Mouse (Mus musculus) heart, postnatal 10 days (tissue): Measurements from ENCODE around the gene Cd163. TPM values are rescaled to one million over a fixed set of nuclear protein-coding genes. Genes with fewer than 3 reads are reported as not detected.
"Not testable (repeated sequence)": the region's sequence is repeated elsewhere in the genome, so short reads cannot be mapped to it uniquely, and the experiment has no call there.

Source experiments
- DNase-seq, 2 experiments: peaks; one replicate each; pipeline ENCODE4 v3.0.0; 2021
- intact Hi-C: fragments of 180-260 bp; cut with DNase I; formaldehyde crosslinking; loops from one replicate; pipeline ENCODE4 v1.15.1; 2025
- total RNA-seq, 2 experiments: library from RNA; stranded (reverse); gene quantifications; 2 replicates each; pipeline ENCODE4 v1.2.3; 2021

The Cd163 gene
- total RNA-seq: 1 to 10 TPM; 4.7 to 9.7 TPM

DNA sequence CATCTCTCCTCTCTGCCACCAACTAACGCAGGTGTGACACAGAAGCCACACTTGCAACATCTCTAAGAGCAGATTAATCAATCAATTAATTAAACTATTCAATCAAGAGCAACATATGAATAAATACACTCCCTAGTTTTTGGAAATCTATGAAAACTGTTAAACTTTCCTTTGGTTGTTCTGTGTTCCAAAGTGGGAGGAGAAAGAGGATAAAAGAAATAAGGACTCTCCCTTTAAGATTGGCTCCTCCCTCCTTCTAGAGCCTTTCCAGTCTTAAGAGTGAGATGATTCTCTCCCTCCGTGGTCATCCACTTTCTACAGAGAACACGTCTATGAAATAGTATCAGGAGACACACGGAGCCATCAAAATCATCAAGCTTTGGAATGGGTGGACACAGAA, at the start of gene Cd163:
Gene Cd163 (plus strand): TSS at position 301 of the 400 bp plus-strand sequence.
- intact Hi-C loops: no loop called here
- no peak for DNase-seq

DNA sequence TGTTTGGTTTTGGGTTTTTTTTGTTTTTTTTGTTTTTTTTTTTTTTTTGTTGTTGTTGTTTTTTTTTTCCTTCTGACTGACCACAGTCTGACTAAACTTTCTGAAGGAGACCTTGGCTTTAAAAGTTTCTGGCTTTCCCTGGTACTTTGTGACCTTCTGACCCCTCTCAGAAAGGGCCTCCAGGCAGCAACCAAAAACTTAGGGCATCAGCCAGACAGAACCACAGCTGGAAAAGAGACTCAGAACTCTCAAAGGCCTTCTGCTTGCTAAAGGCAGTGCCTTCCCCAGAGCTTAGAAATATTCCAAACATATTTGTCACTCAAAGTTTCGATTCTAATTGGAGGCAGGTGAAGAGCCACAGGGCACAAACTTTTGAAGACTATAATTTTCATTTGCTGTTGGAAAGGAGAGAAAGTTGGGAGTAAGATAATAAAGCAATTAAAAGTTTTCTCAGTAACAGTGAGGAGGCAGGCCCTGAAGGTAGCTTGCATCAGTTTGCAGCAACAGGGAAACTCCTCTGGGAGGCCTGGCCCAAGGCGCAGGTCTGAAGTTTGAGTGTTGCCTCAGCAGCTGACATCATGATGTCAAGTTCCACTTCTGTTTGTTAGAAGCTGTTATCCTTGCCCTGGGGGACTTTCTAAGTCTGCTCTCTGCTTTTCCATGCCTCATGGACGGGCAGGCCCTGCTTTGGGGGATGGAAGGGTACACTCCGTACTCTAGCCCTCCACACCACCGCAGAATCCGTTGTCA, 48.6 kb upstream of the Cd163 start:
- intact Hi-C loops: no loop called here
- DNase-seq: no peak

DNA sequence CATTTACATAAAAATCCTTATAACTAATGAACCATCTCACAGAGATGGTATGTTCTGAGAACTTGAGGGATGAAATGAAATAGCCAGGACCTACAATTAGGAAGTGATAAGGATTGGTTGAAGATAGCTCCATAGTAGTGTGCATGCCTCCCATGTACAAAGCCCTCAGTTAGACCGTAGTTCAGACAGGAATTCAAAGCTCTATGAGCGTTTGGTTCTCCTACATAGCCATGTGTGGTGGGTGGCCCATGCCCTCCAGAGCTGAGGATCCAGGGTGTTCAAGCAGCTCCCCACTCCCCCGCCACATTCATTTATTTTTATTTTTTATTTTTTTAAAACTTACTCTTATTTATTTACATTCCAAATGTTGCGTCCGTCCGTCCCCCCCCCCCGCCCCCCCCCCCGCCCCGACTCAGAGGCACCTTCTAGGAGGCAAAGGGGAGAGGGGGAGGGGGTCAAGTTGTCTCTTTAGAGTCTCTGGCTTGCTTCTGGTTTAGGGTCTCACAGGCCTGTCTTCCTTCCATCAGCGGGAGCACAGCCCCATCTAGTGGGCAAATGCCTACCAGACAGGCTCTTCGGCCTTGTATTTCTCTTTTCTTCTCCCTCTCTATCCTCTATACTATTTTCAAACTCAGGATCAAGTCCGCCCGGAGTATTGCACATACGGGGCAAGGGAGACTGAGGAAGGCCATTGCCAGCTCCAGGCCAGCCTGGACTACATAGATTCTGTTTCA, 44.1 kb upstream of the Cd163 start:
- intact Hi-C loops: loop anchor here (1.0 to 10.0 kb wide), 2 partner anchors 284 to 330 kb away; partner anchors contain the start of gene C1s1
- peak; percentile 65 to 78 for DNase-seq

DNA sequence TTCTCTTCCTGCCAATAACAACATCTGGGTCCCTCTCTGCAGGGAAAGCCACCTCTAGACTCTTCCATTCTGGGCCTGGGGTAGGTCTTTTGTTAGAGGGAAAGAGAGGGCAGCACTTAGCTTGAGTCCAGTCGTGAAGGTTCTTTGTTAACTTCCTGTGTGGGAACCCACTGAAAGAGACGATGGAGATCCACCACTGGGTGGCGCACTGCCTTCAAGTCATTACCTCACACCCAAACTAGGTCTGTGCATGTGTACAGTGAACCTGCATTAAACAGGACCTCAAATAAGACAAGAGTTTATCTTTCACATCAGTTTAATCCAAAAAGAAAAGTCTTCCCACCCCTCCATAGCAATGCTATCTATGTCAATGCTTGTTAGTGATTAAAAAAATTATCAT, 41.8 kb upstream of the Cd163 start:
- peak; percentile 61 to 78 for DNase-seq

DNA sequence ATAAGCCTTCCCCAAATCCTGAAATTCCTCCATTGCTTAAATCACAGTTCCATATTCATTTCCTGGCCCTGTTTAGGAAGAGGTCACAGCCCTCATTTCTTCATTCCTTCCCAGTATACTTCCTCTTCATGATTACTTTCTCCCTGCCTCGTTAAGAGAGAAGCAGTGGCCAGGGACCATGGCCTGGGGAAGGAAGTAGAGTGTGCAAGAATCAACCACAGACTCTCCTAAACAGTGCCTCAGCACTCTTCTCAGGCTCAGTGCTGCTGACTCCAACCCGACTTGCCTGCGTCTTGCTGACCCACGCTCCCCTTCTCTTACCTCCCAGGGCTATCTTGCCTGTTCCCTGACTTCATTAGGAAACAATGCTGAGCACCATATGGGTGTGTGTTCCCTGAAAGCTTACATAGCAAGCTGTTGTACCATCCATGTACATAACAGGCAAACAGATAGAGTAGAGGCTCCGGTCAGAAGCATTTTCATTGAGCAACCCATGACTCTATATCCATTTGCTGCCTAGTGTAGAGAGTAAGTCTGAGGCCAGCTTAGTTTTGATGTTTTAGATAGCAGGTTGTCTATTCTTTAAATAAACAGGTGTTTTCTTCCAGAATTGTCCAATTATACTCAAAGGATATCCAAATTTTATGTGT, 31.1 kb upstream of the Cd163 start:
- peak; percentile 6 to 21 for DNase-seq
- intact Hi-C loops: no loop called here

More for the DNA sequence above, 41.8 kb upstream of the Cd163 start:
- intact Hi-C loops: loop anchor here (1.0 to 10.0 kb wide), 2 partner anchors 117 to 282 kb away; partner anchors contain the start of gene C1s1

DNA sequence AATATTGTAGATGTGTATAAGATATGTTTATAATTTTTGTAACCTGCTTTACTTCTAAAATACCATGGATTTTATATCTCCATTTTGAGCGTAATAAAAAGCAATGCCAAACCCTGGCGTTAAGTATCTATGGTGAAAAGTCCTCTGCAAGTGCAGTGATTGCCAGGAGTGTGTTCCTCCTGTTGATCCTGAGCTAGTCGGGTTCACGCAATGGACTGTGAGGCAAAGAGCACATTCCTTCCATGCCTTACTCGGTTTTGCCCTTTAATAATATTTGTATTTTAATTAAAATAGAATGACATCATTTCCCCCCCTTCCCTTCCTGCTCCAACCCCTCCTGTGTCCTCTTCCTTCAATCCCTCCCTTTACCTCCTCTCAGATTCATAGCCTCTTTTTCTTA, 26.8 kb upstream of the Cd163 start:
- intact Hi-C loops: no loop called here
- DNase-seq: no peak

DNA sequence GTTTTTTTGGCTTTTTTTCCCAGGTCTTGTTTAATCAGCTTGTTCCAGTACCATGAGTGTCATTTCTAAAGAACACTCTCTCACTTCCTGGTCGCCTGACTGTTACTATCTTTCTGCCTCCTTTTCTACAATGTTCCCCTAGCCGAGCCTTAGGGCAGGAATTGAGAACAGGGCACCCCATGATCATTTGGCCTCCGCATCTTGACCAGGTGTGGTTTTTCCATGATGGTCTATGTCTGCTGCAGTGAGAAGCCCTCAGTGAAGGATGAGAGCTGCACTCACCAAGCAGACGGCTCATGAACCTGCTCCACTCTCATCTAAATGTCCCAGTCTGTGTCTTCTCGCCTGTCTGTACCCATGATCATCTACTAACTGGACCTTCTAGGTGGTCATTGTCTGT, 26.2 kb upstream of the Cd163 start:
- no peak for DNase-seq
- intact Hi-C loops: no loop called here

DNA sequence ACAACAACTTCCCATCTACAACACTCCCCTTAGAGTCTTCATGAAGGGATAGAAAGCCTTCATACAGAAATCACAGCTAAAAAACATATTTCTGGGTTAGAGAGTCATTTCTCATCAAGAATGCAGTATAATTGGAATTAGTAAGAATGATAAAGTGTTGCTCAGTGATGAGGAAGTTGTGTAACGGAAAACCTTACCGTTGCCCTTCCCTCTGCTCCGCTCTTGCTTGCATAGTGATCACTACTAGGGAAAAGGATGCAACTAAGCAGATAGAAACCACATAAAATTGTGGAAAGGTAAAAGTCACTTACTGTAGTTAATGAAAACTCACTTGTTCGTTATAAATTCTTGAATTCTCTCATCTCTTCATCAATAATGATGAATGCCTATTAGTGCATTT, 21.7 kb upstream of the Cd163 start:
- DNase-seq: no peak
- intact Hi-C loops: no loop called here

DNA sequence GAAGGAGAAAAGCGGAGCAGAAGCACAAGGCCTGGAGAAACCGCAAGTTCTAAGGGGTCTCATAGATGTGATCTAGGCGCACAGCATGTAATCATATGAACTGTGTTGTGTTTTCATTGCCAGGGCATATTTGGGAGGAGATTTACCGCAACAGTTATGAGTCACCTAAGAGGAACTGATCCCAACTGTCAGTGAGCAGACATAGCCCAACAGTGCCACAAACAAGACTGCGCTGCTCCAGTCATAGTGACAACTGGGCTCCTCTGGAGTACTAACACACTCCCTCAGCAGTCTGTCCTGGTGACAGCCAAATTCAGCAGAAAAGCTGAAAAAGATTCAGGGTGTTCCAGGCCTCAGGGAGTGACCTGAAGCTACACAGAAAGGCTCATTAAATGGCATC, 7.1 kb upstream of the Cd163 start:
- intact Hi-C loops, DNase-seq: not testable (repeated sequence)

DNA sequence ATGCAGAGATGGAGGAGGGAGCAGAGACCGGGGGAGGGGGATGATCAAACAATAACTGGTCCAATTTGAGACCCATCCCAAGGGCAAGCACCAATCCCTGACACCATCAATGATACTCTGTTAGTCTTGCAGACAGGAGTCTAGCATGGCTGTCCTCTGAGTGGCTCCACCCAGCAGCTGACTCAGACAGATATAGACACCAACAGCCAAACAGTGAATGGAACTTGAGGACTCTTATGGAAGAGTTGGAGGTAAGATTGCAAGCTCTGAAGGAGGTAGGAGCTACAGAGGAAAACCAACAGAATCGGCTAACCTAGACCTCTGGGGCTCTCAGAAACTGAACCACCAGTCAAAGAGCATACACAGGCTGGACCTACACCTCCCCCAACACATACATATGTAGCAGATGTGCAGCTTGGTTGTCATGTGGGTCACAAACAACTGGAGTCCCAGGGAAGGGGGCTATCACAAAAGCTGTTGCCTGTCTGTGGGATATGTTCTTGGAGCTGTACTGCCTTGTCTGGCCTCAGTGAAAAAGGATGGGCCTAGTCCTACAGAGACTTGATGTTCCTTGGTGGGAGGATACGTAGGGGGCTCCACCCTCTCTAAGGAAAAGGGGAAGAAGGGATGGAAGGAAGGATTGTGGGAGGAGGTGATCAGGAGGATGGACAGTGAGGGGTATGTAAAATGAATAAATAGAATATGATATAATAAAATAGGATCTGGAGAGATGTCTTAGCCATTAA, 2.8 kb upstream of the Cd163 start:
- DNase-seq: no peak
- intact Hi-C loops: no loop called here

DNA sequence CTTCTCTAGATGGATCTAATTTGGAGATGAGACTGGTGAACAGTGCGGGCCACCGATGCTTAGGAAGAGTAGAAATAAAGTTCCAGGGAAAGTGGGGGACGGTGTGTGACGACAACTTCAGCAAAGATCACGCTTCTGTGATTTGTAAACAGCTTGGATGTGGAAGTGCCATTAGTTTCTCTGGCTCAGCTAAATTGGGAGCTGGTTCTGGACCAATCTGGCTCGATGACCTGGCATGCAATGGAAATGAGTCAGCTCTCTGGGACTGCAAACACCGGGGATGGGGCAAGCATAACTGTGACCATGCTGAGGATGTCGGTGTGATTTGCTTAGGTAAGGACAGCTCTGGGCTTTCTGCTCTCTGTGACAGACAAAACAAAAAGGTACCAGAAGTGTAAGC, 4.5 kb downstream of the Cd163 start:
- intact Hi-C loops: no loop called here
- no peak for DNase-seq

DNA sequence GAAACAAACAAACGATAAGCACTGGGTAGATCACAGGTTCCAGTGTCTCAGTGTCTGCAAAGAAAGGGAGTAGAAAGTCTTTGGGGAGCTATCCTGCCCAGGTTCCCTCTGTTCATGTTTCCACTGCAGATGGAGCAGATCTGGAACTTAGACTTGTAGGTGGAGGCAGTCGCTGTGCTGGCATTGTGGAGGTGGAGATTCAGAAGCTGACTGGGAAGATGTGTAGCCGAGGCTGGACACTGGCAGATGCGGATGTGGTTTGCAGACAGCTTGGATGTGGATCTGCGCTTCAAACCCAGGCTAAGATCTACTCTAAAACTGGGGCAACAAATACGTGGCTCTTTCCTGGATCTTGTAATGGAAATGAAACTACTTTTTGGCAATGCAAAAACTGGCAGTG, 7.8 kb downstream of the Cd163 start:
- intact Hi-C loops: no loop called here
- DNase-seq: no peak

DNA sequence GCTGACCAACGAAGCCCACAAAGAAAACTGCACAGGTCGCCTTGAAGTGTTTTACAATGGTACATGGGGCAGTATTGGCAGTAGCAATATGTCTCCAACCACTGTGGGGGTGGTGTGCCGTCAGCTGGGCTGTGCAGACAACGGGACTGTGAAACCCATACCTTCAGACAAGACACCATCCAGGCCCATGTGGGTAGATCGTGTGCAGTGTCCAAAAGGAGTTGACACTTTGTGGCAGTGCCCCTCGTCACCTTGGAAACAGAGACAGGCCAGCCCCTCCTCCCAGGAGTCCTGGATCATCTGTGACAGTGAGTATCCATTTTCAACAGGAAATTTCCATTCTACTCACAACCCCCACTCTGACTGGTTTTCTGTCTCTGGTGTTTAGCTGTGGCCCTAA, 15.9 kb downstream of the Cd163 start:
- intact Hi-C loops: no loop called here
- DNase-seq: no peak

DNA sequence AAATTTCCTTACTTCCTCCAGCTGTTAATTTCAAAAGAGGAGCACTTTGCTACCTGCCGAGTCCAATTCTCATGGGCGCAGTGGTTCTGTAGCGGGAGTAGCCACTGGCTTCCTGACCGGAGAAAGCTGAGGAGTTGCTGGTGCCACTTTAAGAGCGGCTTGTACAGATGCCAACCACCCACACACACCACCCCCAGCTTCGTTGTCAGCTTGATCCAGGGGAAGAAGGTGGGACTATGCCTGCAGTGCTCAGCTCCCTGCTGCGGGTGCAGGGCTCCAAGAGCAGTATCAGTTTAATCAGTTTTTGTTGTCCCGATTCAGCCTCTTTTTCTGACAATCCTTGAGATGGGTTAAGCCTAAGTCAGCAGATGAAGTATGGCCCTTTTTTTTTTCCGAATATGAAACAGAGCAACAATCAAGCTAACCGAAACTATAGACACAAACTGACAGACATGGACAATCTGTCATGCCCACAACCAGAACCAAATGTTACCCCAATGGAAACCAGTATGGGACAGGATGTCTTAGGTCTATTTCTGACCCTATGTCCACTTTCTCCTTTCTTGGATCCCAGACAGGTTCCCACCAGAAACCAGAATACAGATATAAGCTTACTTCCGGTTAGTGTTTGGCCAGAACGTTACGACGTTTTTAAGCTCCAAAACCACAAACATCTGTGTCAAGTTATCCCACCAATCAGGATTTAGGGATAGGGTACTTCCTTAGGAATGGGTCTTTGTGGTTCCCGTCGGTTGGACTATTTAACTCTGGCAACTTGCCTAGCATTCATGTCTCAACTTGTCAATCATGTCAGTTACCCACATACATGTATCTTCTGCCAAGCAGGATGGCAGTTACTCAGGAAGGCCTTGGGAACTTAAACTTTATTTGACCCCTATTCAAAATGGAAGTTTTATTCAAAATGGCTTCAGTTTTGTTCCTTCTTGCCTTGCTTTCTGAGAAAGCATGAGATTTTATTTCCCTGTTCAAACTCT, 17.3 kb downstream of the Cd163 start:
- no peak for DNase-seq
- intact Hi-C loops: no loop called here

DNA sequence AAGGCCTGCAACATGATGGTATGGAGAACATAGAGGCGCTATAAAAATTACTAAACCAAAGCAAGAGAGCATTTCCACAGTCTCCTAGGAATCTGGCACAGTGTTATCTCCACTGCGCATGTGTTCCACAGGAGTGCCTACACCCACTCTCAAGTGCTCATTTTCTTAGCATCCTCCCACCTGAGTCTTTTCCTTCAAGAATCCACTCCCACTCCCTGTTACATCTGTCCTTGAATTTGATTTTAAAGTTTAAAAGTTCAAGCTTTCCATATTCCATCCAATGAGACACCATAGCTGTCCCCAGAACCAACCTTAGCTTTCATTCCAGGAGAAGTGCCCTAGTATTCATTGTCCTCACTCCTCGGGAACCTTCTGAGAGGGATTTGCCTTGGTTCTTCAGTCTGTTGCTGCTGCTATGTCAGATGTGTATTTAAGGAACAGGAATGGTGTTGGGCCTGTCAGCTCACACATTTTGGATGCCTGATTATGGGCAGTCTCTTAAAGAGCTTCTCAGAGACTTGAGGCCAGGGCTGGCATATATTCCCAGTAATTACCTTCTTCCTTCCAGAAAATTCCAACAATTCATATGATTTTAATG, 24.0 kb downstream of the Cd163 start:
- intact Hi-C loops: no loop called here
- no peak for DNase-seq

DNA sequence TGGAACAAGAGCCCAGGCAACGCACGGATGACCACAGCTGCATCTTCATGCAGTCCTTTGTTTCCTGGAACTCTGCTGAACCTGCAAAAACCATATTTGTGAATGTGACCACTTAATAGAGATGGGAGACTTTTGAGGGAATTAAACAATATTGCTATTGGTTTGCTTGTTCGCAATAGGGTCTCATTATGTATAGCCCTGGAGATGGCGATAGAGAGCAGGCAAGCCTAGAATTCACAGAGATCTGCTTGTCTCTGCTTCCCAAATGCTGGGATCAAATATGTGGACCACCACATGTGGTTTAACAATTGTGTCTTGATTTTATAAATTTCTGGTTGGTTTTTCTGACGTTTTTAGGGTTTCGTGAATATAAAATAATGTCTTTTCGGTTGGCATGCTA, 25.2 kb downstream of the Cd163 start:
- intact Hi-C loops: no loop called here
- DNase-seq: no peak

DNA sequence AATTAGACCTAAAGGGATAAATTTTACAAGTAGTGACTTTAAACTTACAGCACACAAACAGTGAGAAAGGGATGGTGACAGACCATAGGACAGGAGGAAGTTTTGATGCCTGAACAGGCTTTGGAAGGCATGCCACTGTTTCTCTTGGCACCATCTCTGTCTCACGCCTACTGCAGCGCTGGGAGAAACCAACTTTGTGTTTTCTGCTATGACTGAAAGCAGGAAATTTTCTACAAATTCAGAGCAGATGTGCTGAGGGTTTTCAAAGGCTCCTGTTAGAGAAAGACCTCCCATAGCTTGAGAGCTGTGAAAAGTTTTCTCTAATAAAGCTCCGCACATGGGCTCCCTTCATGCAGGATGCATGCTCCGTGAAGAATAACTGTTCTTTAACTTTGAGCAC, 40.6 kb downstream of the Cd163 start:
- intact Hi-C loops: no loop called here
- no peak for DNase-seq

DNA sequence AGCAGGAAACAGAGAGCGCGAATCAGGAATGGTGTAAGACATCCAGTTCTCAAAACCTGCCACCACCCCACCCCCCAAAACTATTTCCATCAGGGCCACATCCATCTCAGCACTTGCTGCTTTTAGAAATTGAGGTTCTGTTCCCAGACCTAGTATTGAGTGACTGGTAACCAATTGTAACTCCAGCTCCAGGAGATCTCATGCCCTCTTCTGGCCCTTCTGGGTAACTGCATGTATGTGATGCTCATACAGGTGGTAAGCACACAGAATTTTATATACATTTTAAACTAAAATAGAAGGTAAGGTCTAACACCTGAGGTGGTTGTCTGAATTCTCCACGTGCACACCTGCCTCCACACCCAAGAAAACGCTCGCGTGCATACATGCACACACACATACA, 42.2 kb downstream of the Cd163 start:
- intact Hi-C loops: no loop called here
- DNase-seq: no peak

DNA sequence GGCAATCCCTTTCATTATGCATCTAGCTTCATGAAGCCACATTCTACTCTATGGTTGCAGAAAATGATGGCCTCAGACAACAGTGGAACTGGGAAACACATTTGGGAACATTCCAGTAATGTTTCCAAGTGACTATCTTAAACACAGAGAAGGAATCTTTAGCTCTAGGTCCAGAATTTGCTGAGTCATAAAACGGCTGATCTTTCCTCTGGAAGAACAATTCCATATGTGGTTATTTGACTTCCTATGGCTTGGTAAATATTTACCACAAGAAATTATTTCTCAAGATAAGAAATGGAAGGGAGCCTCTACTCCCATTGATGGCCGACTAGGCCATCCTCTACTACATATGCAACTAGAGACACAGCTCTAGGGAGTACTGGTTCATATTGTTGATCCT, 48.8 kb downstream of the Cd163 start:
- intact Hi-C loops: no loop called here
- DNase-seq: no peak
